Mouse (Mus musculus) mesoderm, embryonic 11.5 days (tissue): ENCODE data around the gene Fank1.

ENCODE experiments used
- DNase-seq: peaks from one replicate; pipeline ENCODE4 v3.0.0-alpha.2; 2012; ENCODE audit warnings: low read depth, low spot score

The Fank1 gene

GRCm38 (mm10) chr7:133891796-133892195 lies 115.1 kb downstream of the Fank1 start:
- DNase-seq = no peak

- DNase-seq = no peak
These were observed 122.7 kb downstream of the Fank1 start for GRCm38 (mm10) chr7:133899391-133899790.

GRCm38 (mm10) chr7:133908966-133909365 lies 132.3 kb downstream of the Fank1 start:
- no peak for DNase-seq

DNA sequence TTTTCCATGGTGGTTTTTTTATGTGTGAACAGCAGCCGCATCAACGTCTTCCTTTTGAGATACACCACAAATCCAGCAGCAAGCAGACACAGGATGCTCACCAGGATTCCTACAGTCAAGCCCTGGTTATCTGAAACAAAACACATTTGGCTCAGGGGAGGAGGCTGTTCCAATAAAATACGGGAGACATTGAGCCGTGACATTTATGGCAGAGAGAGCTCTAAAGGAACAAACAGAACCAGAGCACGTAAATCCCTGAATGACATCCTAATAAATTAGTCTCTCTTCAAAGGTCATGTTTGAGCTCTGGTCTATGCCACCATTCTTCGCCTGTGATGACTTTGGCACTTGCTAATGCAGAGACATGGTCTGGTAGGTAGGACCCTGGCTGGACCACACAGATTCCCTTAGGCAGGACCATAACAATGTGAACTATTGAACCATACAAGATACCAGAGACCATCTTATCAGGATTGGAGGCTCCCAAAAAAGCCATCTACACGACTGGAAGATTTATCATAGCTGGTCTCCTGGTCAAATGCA lies 133.2 kb downstream of the Fank1 start:
- peak; percentile 62 for DNase-seq

DNA sequence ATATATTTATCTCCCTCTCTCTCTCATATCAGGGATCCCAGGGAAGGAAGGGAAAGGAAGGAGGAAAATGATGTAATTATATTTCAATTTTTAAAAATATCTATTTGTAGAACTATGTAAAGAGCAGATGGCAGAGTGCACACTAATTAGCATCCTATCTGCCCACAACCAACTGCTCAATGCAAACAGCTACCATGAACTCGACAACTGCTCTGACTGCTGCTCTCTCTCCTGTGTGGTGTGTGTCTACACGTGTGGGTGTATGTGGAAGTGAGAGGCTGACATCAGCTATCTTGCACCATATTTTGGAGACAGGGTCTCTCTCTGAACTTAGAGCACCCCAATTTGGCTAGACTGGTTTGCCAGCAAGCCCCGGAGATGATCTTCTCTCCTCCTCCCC lies 135.2 kb downstream of the Fank1 start:
- no peak for DNase-seq

DNA sequence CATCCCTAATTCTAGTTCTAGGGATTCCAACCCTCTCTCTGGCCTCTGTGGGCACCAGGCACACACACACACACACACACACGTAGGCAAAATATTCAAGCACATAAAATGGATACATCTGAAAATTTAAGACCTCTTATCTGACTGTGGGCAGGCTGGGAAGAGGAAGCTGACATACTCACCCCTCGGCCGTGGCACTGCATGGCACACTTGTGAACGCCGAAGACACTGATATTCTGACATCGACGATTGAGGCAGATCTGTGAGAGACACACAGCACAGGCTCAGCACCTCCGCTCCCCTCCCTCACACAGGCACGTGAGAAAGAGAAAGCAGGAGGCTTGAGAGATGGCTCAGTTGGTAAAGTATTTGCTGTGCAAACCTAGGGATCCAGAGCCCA lies 139.6 kb downstream of the Fank1 start:
- DNase-seq = no peak

GRCm38 (mm10) chr7:133919306-133919705 lies 142.6 kb downstream of the Fank1 start:
- no peak for DNase-seq

- DNase-seq = no peak
These were observed 143.3 kb downstream of the Fank1 start for GRCm38 (mm10) chr7:133919918-133920317.

DNA sequence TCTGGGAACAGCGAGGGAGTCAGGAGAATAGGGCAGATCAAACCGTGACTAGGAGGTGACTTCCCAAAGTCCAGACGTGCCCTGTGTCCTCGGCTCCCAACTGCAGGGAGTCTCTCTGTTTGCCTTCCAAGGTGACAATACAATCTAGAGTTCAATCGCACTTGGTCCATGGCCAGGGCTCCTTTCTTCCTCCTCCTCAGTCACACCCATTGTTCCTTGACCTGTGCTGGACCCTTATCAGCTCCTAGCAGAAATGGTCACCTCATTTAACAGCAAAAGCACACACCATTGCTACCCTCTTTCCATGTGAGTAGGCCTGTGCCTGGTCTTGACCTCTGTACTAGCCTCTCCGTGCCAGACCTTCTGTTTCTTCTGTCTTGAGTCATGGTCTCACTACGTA lies 144.1 kb downstream of the Fank1 start:
- DNase-seq = no peak

GRCm38 (mm10) chr7:133921291-133921690 lies 144.6 kb downstream of the Fank1 start:
- no peak for DNase-seq

DNA sequence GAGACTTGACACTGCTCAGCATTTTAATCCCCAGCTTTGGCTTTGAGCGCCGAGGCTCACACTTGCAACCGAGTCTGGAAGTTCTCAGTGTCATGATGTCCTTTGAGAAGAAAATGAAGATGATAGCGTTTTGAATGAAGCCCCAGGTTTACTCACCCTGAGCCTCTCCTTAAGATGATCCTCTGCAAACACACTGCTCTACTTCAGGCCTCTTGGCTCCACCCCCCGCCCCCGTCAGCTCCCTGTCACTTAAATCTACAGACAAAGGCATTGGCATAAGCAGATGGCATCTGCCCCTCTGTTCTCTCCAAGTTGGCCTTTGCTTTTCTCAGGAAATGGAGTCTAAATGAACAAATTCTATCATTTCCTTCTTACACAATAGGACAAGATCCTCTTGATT lies 147.3 kb downstream of the Fank1 start:
- no peak for DNase-seq

- DNase-seq = no peak
These were observed 149.1 kb downstream of the Fank1 start for GRCm38 (mm10) chr7:133925771-133926170.

DNA sequence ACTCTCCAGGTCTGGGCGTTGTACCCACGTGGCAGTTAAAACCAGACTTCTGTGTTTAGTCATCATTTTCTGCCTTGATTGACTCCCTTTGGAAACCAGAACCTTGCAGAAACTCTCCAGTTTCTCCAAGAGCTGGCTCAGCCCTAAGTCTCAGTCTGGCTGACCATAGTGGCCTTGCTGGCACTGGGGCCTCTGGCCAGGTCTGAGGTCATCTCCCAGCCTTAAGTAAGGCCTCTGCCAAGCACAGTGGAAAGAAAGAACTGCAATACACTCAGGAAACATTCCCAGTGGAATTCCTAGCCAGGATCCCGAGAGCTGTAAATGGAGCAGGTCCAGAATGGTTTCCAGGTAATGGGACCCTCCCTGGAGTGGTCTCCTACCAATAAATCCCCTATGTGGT lies 152.3 kb downstream of the Fank1 start:
- DNase-seq = no peak
